Comparison of ENCODE assay signal across 13 mouse cellular contexts in genomic region chr11:57582818-57583635, GRCm38 (mm10).
A peak's percentile ranks its signal among the peaks of the same experiment; 100 is the strongest.
DNase-seq lines count a peak whose midpoint lies in the region; ATAC-seq and TF ChIP-seq lines count a peak whose summit lies in the region.
"Had no signal": no experiment of that assay in that cellular context is flagged by ENCODE, and none has a peak within 500 bp of the region (broad histone marks: within the 10 kb centered on the region; RNA-seq: fewer than 3 reads in every experiment).

No protein-coding gene starts in this region.

- H3K4me3 ChIP-seq in forebrain, embryonic 13.5 days, result no peak overlapping the region
- H3K4me3 ChIP-seq in midbrain, embryonic 10.5 days, result peak overlapping the region; percentile 27; the same call in 1 of the 2 replicates
- H3K4me3 ChIP-seq in stomach, postnatal 0 days (ENCODE audit: low read depth, low read length), result no peak overlapping the region
- H3K4me3 ChIP-seq in intestine, postnatal 0 days (ENCODE audit: low read depth, low read length), result no peak overlapping the region
- H3K4me3 ChIP-seq: limb, embryonic 12.5 days; myocyte had no signal

- H3K9ac ChIP-seq in forebrain, embryonic 13.5 days, result no peak overlapping the region
- H3K9ac ChIP-seq in stomach, postnatal 0 days (ENCODE audit: low read length), result no peak overlapping the region
- H3K9ac ChIP-seq in intestine, postnatal 0 days (ENCODE audit: low read depth, low read length), result no peak overlapping the region
- H3K9ac ChIP-seq: limb, embryonic 12.5 days had no signal

- DNase-seq in right cerebral cortex, adult 2 months (ENCODE audit: low spot score in 2 of 2), result peak; percentile 5 to 10
- DNase-seq in right cerebral cortex, postnatal 36 days (ENCODE audit: low spot score in 2 of 2), result no peak
- peak; percentile 75 for DNase-seq in midbrain, embryonic 10.5 days (ENCODE audit: low spot score)
- peak; percentile 22 for DNase-seq in stomach, postnatal 0 days (ENCODE audit: low spot score)
- no peak for DNase-seq in lung, adult 18-20 months
- DNase-seq in cerebellum, adult 11 months, result no peak
- DNase-seq: cerebellum, adult 18-20 months; kidney, adult 8-10 months had no signal

- 5% methylated on average over 10 of the region's 10 CpGs for WGBS in forebrain, embryonic 13.5 days
- 21% methylated on average over 10 of the region's 10 CpGs for WGBS in midbrain, embryonic 10.5 days
- WGBS in stomach, postnatal 0 days, result 27% methylated on average over 10 of the region's 10 CpGs
- WGBS in intestine, postnatal 0 days, result 35% methylated on average over 10 of the region's 10 CpGs

- peaks cover 31% of the 10 kb centered on the region for H3K4me1 ChIP-seq in forebrain, embryonic 13.5 days
- H3K4me1 ChIP-seq in midbrain, embryonic 10.5 days, result peaks cover 39% of the 10 kb centered on the region
- H3K4me1 ChIP-seq in stomach, postnatal 0 days (replicated peaks; ENCODE audit: control insufficient read depth, insufficient read depth), result no peaks in the 10 kb centered on the region
- H3K4me1 ChIP-seq in intestine, postnatal 0 days (replicated peaks; ENCODE audit: control insufficient read depth, insufficient read depth, low read length), result no peaks in the 10 kb centered on the region

- no peaks in the 10 kb centered on the region for H3K36me3 ChIP-seq in forebrain, embryonic 13.5 days (ENCODE audit: poor library complexity, severe bottlenecking)
- H3K36me3 ChIP-seq in midbrain, embryonic 10.5 days, result no peaks in the 10 kb centered on the region
- no peaks in the 10 kb centered on the region for H3K36me3 ChIP-seq in stomach, postnatal 0 days (ENCODE audit: control insufficient read depth, insufficient read depth, low read length)
- no peaks in the 10 kb centered on the region for H3K36me3 ChIP-seq in intestine, postnatal 0 days (ENCODE audit: control insufficient read depth, insufficient read depth)
- H3K36me3 ChIP-seq: limb, embryonic 12.5 days had no signal

- TF ChIP-seq EP300 in stomach, postnatal 0 days (optimal IDR thresholded peaks at IDR 0.05), result no peak

- peak; percentile 91 for ATAC-seq in forebrain, embryonic 13.5 days
- no peak for ATAC-seq in stomach, postnatal 0 days (ENCODE audit: low FRiP score, low TSS enrichment)
- no peak for ATAC-seq in intestine, postnatal 0 days
- ATAC-seq: Patski had no signal

- H3K4me2 ChIP-seq in forebrain, embryonic 13.5 days, result peak overlapping the region; percentile 34
- H3K4me2 ChIP-seq in stomach, postnatal 0 days (replicated peaks; ENCODE audit: low read depth), result no peak overlapping the region
- no peak overlapping the region for H3K4me2 ChIP-seq in intestine, postnatal 0 days (replicated peaks; ENCODE audit: low read depth)
- H3K4me2 ChIP-seq: limb, embryonic 12.5 days had no signal

- peak overlapping the region; percentile 69 for H3K27ac ChIP-seq in forebrain, embryonic 13.5 days
- H3K27ac ChIP-seq in midbrain, embryonic 10.5 days (replicated peaks), result peak overlapping the region; percentile 84
- H3K27ac ChIP-seq in stomach, postnatal 0 days (replicated peaks), result no peak overlapping the region
- no peak overlapping the region for H3K27ac ChIP-seq in intestine, postnatal 0 days (ENCODE audit: low read depth, low read length)
- H3K27ac ChIP-seq: limb, embryonic 12.5 days had no signal

- TF ChIP-seq CTCF in stomach, postnatal 0 days (IDR thresholded peaks at IDR 0.05; ENCODE audit: low read depth), result no peak
- TF ChIP-seq CTCF in intestine, postnatal 0 days (IDR thresholded peaks at IDR 0.05; ENCODE audit: low read depth), result no peak

- no peaks in the 10 kb centered on the region for H3K9me3 ChIP-seq in forebrain, embryonic 13.5 days (replicated peaks)
- H3K9me3 ChIP-seq in midbrain, embryonic 10.5 days (replicated peaks), result no peaks in the 10 kb centered on the region
- no peaks in the 10 kb centered on the region for H3K9me3 ChIP-seq in stomach, postnatal 0 days (ENCODE audit: control insufficient read depth, low read length)
- H3K9me3 ChIP-seq in intestine, postnatal 0 days (ENCODE audit: control insufficient read depth), result no peaks in the 10 kb centered on the region
- H3K9me3 ChIP-seq: limb, embryonic 12.5 days had no signal

- H3K27me3 ChIP-seq in forebrain, embryonic 13.5 days, result peaks cover 25% of the 10 kb centered on the region; the same call in 1 of the 2 replicates
- H3K27me3 ChIP-seq in midbrain, embryonic 10.5 days (ENCODE audit: low read depth, poor library complexity, severe bottlenecking), result 0 out of 2 replicates have a peak, but pooled peaks cover 10% of the 10 kb centered on the region
- no peaks in the 10 kb centered on the region for H3K27me3 ChIP-seq in stomach, postnatal 0 days (ENCODE audit: control insufficient read depth, insufficient read depth, low read length)
- H3K27me3 ChIP-seq in intestine, postnatal 0 days (replicated peaks; ENCODE audit: control insufficient read depth, insufficient read depth, low read length), result no peaks in the 10 kb centered on the region
- H3K27me3 ChIP-seq: limb, embryonic 12.5 days; Patski had no signal

Comparison
In these comparisons a context has a peak if more than half of its experiments do, and no peak if none do; other contexts are left out.
1. DNase-seq: peak in right cerebral cortex, adult 2 months (2 of 2), midbrain, embryonic 10.5 days (single experiment) and stomach, postnatal 0 days (single experiment); none in right cerebral cortex, postnatal 36 days (0 of 2), lung, adult 18-20 months (0 of 2) and cerebellum, adult 11 months (single experiment).
2. H3K27ac ChIP-seq: peak in forebrain, embryonic 13.5 days (single experiment) and midbrain, embryonic 10.5 days (single experiment); none in stomach, postnatal 0 days (single experiment) and intestine, postnatal 0 days (single experiment).